Mouse (Mus musculus) lung, embryonic 14.5 days (tissue): ENCODE measurements around the gene Cgnl1. TPM values are rescaled to one million over a fixed set of nuclear protein-coding genes. Genes with fewer than 3 reads are reported as not detected.

Source experiments
- ATAC-seq: fragments of 200-750 bp; cut with Nextera tagmentation; 2 replicates; pipeline ENCODE4 v1.8.0; 2017; ENCODE audit warnings: mild to moderate bottlenecking, moderate TSS enrichment, moderate library complexity; ENCODE audit not compliant: insufficient read depth
- DNase-seq: peaks from one replicate; pipeline ENCODE4 v3.0.0-alpha.2; 2015
- H3K27ac ChIP-seq: fragments of 300-500 bp; sonication (generic); 2 replicates; pipeline ENCODE4 v1.5.1; 2014; ENCODE audit warnings: low read depth, mild to moderate bottlenecking, moderate library complexity
- H3K27me3 ChIP-seq: fragments of 300-500 bp; sonication (generic); 2 replicates; pipeline ENCODE4 v1.6.1; 2014; ENCODE audit warnings: low read length, control low read depth; ENCODE audit not compliant: insufficient read depth
- H3K36me3 ChIP-seq: fragments of 300-500 bp; sonication (generic); 2 replicates; pipeline ENCODE4 v1.6.1; 2014; ENCODE audit warnings: control low read depth; ENCODE audit not compliant: insufficient read depth
- H3K4me1 ChIP-seq: fragments of 300-500 bp; sonication (generic); 2 replicates; pipeline ENCODE4 v1.6.1; 2014; ENCODE audit warnings: antibody characterized with exemption, control low read depth; ENCODE audit not compliant: insufficient read depth
- H3K4me2 ChIP-seq: fragments of 300-500 bp; sonication (generic); 2 replicates; pipeline ENCODE4 v1.6.1; 2014; ENCODE audit warnings: mild to moderate bottlenecking
- H3K4me3 ChIP-seq: fragments of 300-500 bp; sonication (generic); 2 replicates; pipeline ENCODE4 v1.5.1; 2014; ENCODE audit warnings: low read depth, low read length
- H3K9ac ChIP-seq: fragments of 300-500 bp; sonication (generic); 2 replicates; pipeline ENCODE4 v1.6.1; 2014
- H3K9me3 ChIP-seq: fragments of 300-500 bp; sonication (generic); 2 replicates; pipeline ENCODE4 v1.6.1; 2016; ENCODE audit warnings: low read depth, low read length, control low read depth
- CTCF ChIP-seq: IDR thresholded peaks from 2 replicates; pipeline ENCODE4 v1.5.1; 2016; ENCODE audit warnings: antibody characterized with exemption, low read depth
- WGBS: fragments of 180-500 bp; shearing (Covaris S2); extraction: QIAGEN DNeasy Blood & Tissue Kit; methylation state at CpG from one replicate; pipeline ENCODE4 v1.1.7; 2014; 5-methylcytosine and 5-hydroxymethylcytosine counted together
- polyA plus RNA-seq: library from polyadenylated mRNA; unstranded; fragments of >200 nt; fragmentation: Nextera tagmentation; extraction: Ambion mirVana; gene quantifications from 2 replicates; pipeline ENCODE4 v1.2.1, GENCODE M21; 2014

The Cgnl1 gene
- polyA plus RNA-seq, 1 experiment from 2014 or later, result 19.3 TPM

DNA sequence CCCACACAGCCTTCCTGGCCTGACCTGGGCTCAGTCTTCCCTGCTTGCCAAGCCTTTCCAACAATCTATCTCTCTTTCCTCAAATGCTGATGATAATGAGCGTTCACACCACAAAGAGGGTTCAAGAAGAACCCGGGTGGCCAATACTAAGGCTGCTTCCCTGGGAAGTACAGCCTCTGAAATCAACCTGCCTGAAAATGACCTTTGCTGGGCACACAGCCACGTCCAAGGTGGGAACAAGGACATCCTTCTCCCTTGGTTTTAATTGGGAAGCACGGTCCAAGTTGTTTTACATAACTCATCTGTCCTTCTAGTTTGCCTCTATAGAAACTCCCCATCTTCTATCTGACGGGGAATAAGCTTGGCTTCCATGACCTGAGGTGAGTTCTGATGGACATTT, 28.2 kb upstream of the Cgnl1 start:
- no peak for TF ChIP-seq CTCF
- H3K27ac ChIP-seq, result no peak overlapping the region
- ATAC-seq, result no peak

DNA sequence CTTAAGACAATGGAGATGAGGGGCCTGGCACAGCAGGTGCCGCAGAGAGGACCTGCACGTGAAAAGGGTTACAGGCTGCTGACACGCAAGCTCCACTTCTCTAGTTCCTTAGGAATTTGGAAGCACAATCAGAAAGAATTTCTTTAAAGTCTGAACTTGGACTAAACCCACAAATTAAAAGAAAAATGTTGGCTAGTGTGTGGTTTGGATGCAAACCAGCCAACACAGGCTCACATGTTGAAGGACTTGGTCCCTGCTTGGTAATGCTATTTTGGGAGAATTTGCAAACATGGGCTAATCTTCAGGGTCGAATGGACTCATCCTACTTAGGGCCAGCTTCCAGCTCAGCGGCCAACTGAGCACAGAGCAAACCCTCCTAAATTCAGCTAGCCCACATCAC, 26.8 kb upstream of the Cgnl1 start:
- H3K4me3 ChIP-seq, result no peak overlapping the region
- H3K9ac ChIP-seq, result no peak overlapping the region
- no peak overlapping the region for H3K27ac ChIP-seq
- H3K9me3 ChIP-seq, result no peaks in the 10 kb centered on the region
- H3K4me1 ChIP-seq, result no peaks in the 10 kb centered on the region
- no peak for DNase-seq
- H3K4me2 ChIP-seq, result no peak overlapping the region
- no peaks in the 10 kb centered on the region for H3K36me3 ChIP-seq
- TF ChIP-seq CTCF, result no peak
- whole genome bisulfite sequencing, result 66% methylated on average over 5 of the region's 5 CpGs
- no peak for ATAC-seq
- no peaks in the 10 kb centered on the region for H3K27me3 ChIP-seq

More for the DNA sequence above, 28.2 kb upstream of the Cgnl1 start:
- no peaks in the 10 kb centered on the region for H3K4me1 ChIP-seq
- 82% methylated on average over 5 of the region's 5 CpGs for WGBS
- no peak overlapping the region for H3K9ac ChIP-seq
- DNase-seq, result no peak
- H3K4me2 ChIP-seq, result no peak overlapping the region
- H3K36me3 ChIP-seq, result no peaks in the 10 kb centered on the region
- H3K4me3 ChIP-seq, result no peak overlapping the region
- no peaks in the 10 kb centered on the region for H3K9me3 ChIP-seq
- no peaks in the 10 kb centered on the region for H3K27me3 ChIP-seq

DNA sequence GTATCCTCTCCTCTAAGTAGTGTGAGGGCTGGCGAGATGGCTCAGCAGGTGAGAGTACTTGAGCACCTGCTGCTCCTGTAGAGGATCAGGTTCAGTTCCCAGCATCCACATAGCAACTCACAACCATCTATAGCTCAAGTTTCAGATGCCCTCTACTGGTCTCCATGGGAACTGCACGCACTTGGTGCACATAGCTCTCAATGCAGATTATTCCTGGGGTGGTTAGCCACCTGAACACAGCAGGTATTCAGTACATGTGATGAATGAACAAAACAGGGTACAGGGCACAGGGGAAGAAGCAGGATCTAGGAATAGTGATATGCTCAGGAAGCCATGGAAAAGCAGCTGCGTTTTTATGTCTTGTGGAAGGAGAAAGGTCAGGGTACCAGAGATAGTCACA, 6.0 kb upstream of the Cgnl1 start:
- Histone ChIP-seq H3K9me3 (peaks cover 5% of the 10 kb centered on the region), H3K27me3 (no peaks in the 10 kb centered on the region), H3K9ac (no peak overlapping the region), H3K4me1 (no peaks in the 10 kb centered on the region), H3K36me3 (no peaks in the 10 kb centered on the region), H3K4me3 (no peak overlapping the region), H3K27ac (no peak overlapping the region), H3K4me2 (no peak overlapping the region)
- DNase-seq, result no peak
- no peak for ATAC-seq
- peak; percentile 55 for TF ChIP-seq CTCF
- 83% methylated on average over 3 of the region's 3 CpGs for WGBS

DNA sequence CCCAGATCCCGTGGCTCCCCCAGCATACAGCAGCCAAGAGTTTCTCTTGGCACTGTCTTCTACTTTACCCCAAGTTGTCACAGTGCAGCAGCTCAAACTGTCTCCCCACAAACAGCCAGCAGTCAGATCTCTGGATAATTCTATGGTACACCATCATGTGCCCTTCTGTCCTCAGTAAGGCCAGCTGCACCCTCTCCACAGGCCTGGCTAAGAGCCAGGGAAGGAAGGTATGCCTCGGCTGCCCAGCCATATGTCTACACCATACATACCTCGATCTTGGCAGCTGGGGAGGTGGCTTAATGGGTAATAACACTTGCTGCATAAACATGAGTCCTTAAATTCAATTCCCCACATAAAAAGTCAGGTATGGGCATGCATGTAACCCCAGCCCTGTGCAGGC, 4.9 kb upstream of the Cgnl1 start:
- no peak overlapping the region for H3K27ac ChIP-seq
- 70% methylated on average over 3 of the region's 3 CpGs for WGBS
- no peak overlapping the region for H3K4me2 ChIP-seq
- ATAC-seq, result no peak
- no peak overlapping the region for H3K9ac ChIP-seq
- no peak overlapping the region for H3K4me3 ChIP-seq
- H3K9me3 ChIP-seq, result peaks cover 5% of the 10 kb centered on the region
- H3K4me1 ChIP-seq, result no peaks in the 10 kb centered on the region
- H3K27me3 ChIP-seq, result no peaks in the 10 kb centered on the region
- TF ChIP-seq CTCF, result no peak
- DNase-seq, result no peak
- H3K36me3 ChIP-seq, result no peaks in the 10 kb centered on the region

DNA sequence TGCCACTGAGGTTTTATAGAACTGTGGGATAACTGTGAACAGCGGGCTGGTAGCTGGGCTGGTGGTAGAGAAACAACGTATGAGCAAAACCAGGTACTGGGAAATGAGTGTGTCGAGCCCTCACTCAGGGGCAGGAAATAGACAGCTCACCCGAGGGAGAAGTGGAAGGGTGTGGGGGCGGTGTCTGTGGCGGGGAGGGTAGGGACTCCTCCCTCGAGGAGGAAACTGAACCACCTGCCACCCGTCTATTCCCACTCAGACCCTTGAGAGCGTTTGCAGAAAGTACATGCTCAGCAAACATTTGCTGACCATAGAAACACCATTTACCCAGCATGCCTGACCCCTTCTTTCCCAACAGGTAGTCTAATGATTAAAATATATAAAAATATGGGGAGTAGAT, 2.2 kb upstream of the Cgnl1 start:
- ATAC-seq (no peak), DNase-seq (no peak)
- H3K27ac ChIP-seq, result no peak overlapping the region
- no peak overlapping the region for H3K9ac ChIP-seq
- H3K4me2 ChIP-seq, result no peak overlapping the region
- 0 out of 2 replicates have a peak, but pooled peaks cover 5% of the 10 kb centered on the region for H3K4me1 ChIP-seq
- H3K27me3 ChIP-seq, result no peaks in the 10 kb centered on the region
- no peaks in the 10 kb centered on the region for H3K36me3 ChIP-seq
- no peak for TF ChIP-seq CTCF
- H3K4me3 ChIP-seq, result no peak overlapping the region
- peaks cover 5% of the 10 kb centered on the region for H3K9me3 ChIP-seq
- 42% methylated on average over 9 of the region's 9 CpGs for WGBS

DNA sequence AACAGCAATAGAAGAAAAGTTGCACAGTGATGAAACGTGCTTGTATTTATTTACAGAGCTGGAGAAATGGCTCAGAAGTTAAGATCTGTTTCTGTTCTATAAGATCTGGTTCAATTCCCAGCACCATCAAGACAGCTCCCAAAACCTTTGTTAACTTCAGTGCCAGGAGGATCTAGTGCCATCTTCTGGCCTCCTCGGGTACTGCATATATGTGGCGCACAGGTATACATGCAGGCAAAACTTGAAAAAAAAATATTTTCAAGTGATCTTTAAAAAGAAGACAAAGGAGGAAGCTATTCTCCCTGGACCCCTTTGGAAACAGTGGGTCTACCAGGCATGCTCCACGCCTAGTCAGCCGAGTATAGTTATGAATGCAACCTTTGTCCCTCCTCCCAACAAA, 936 bp upstream of the Cgnl1 start:
- Histone ChIP-seq H3K27me3 (no peaks in the 10 kb centered on the region), H3K4me2 (no peak overlapping the region), H3K4me3 (no peak overlapping the region), H3K36me3 (no peaks in the 10 kb centered on the region), H3K27ac (no peak overlapping the region), H3K9ac (no peak overlapping the region), H3K9me3 (peaks cover 3% of the 10 kb centered on the region), H3K4me1 (0 out of 2 replicates have a peak, but pooled peaks cover 5% of the 10 kb centered on the region)
- WGBS, result 69% methylated on average over 5 of the region's 5 CpGs
- no peak for ATAC-seq
- TF ChIP-seq CTCF, result peak; percentile 71
- peak; percentile 61 for DNase-seq

DNA sequence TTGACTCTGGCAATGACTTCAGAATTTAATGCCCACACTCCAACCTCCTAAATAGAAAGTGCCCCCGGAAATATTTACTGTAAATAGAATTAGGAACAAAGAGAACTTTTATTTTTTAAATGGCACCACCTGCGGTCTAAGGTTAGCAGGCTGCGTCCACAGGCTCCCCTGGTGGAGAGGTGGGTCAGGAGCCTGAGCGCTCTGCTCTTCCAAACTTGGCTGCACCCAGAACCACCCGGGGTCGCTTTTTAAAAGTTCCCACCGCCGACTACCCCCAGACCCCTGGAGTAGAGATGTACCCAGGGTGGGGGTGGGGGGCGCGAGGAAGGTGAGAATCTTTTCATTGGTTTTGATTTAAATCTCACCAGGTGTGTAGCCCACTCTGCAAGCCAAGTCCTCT, 918 bp downstream of the Cgnl1 start:
- Histone ChIP-seq H3K9me3 (no peaks in the 10 kb centered on the region), H3K4me2 (peak overlapping the region; percentile 75), H3K9ac (peak overlapping the region; percentile 70), H3K4me3 (peak overlapping the region; percentile 70), H3K27ac (no peak overlapping the region), H3K4me1 (0 out of 2 replicates have a peak, but pooled peaks cover 5% of the 10 kb centered on the region), H3K36me3 (no peaks in the 10 kb centered on the region), H3K27me3 (no peaks in the 10 kb centered on the region)
- WGBS, result 2% methylated on average over 10 of the region's 10 CpGs
- DNase-seq (peak; percentile 45), ATAC-seq (no peak)
- peak; percentile 51 for TF ChIP-seq CTCF

DNA sequence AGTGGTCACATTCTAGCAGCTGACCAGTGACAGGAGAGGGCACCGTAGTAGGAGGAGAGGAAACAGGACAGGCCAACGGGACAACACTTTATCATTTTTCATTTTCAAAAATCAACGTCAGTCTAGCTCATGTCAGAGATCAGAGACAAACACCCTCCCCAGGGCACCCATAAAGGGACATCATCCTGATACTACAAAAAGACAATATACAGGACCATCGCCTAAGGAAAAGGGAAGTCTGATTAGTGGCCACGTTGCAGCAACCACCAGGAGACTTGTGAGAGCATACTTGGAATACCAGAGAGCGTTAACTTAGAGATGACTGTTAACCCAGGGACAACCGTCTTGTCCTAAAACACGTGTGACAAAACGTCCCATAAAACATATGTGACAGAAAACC, 1.7 kb downstream of the Cgnl1 start:
- TF ChIP-seq CTCF, result no peak; the same call in 1 of the 2 replicates
- Histone ChIP-seq H3K4me2 (peak overlapping the region; percentile 75), H3K27me3 (no peaks in the 10 kb centered on the region), H3K9me3 (no peaks in the 10 kb centered on the region), H3K9ac (peak overlapping the region; percentile 70; the same call in 1 of the 2 replicates), H3K4me3 (peak overlapping the region; percentile 70), H3K27ac (no peak overlapping the region), H3K4me1 (0 out of 2 replicates have a peak, but pooled peaks cover 5% of the 10 kb centered on the region), H3K36me3 (no peaks in the 10 kb centered on the region)
- no peak for ATAC-seq
- DNase-seq, result no peak
- WGBS, result 19% methylated on average over 9 of the region's 9 CpGs
